Mouse (Mus musculus): ENCODE results near the gene Taf4.

DNA sequence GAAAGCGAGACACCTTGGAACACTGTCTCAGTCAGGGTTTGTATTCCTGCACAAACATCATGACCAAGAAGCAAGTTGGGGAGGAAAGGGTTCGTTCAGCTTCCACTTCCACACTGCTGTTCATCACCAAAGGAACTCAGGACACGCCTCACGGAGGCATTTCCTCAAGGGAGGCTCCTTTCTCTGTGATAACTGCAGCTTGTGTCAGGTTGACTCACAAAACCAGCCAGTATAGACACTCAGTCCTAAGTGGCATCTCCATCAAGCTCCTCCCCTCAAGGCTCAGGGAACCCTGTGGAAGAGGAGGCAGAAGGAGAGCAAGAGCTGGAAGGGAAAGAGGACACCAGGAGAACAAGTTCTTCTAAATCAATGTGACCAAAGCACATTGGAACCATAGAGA is 22.0 kb upstream of the Taf4 start:
- TF ChIP-seq FLI1 (IDR thresholded peaks at IDR 0.05; ENCODE audit: low read length) (no peak), GATA1 (IDR thresholded peaks at IDR 0.05; ENCODE audit: borderline replicate concordance, low read length) (no peak)
